Mouse (Mus musculus) kidney, postnatal 25 days (tissue): ENCODE results near the gene Dhps.

Source experiments
- DNase-seq, 2 experiments: peaks; one replicate each; pipeline ENCODE4 v3.0.0; 2021; ENCODE audit warnings: mixed read lengths in 2 of 2

Dhps gene

DNA sequence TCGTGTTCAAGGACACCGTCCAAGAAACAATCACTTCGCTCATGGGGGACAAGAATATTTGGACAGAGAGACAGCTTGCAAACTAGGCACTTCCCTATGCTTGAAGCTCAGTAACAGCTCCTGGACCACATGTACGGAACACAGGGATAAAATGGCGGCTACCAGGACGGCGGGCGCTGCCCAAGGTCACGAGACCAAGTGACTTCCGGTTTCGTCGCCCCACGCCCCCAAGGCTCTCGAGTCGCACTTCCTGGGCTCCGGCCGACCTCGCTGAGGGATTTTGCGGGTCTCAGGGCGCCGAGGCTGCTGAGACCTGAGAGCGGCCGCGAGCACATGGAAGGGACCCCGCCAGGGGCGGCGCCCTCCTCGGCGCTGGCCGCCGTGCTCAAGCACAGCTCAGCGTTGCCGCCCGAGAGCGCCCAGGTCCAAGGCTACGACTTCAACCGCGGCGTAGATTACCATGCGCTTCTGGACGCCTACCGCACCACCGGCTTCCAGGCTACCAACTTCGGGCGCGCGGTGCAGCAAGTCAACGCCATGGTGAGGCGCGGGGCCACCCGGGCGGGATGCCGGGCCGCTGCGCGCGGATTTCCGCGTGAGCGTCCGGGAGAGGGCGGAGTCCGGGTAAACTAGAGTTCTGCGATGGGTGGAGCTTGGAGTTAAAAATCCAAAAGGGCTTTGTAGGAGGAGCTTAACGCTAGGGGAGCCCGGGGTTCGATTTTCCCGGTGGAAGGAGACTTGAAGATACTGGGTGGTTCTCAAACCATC, at the start of gene Dhps:
Gene Dhps, plus strand, starts transcription at position 244 of the 768 bp plus-strand sequence.
- peak; percentile 94 to 95 for DNase-seq

GRCm38 (mm10) chr8:85023846-85024245, 47.7 kb upstream of the Dhps start:
- DNase-seq, result peak in 1 of 2 experiments; percentile 32

DNA sequence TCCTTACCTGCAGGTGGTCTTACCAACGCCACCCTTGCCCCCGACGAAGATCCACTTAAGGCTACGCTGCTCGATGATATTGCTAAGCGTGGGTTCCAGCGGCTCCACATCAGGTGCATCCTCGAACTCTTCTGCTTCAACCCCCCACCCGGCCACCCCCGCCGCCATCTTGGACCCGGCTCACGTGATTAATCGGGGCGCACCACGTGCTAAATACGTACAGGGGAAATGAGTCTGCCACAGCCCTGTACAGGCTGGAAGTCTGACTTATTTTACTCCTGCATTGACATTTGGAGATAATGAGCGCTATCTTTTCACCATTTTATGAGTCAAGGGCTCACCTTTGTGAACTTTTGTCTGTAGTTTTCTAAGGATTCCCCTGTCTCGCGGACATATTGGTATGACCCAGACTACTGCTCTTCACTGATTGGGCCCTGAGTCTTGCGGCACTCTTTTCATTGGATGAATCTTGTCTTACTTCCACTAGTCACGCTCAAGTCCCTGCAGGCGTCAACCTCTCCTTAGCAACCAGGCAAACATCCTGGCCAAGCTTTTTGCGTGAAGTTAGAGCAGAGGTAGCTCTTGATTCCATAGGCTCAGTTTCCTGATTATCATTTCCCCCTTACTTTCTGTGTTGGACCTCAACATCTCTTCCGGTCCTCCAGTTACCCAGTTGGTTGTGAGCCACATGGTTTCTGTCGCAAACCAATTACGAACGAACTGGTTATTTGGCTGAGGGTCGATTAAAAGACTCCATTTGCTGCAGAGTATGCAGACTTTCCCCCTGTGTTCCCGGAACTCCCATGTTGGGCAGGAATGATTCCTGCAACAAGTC, 46.2 kb upstream of the Dhps start, which contains the start of gene Asna1:
Gene Asna1, minus strand, starts transcription at position 184 of the 835 bp plus-strand sequence.
- peak; percentile 90 to 93 for DNase-seq

DNA sequence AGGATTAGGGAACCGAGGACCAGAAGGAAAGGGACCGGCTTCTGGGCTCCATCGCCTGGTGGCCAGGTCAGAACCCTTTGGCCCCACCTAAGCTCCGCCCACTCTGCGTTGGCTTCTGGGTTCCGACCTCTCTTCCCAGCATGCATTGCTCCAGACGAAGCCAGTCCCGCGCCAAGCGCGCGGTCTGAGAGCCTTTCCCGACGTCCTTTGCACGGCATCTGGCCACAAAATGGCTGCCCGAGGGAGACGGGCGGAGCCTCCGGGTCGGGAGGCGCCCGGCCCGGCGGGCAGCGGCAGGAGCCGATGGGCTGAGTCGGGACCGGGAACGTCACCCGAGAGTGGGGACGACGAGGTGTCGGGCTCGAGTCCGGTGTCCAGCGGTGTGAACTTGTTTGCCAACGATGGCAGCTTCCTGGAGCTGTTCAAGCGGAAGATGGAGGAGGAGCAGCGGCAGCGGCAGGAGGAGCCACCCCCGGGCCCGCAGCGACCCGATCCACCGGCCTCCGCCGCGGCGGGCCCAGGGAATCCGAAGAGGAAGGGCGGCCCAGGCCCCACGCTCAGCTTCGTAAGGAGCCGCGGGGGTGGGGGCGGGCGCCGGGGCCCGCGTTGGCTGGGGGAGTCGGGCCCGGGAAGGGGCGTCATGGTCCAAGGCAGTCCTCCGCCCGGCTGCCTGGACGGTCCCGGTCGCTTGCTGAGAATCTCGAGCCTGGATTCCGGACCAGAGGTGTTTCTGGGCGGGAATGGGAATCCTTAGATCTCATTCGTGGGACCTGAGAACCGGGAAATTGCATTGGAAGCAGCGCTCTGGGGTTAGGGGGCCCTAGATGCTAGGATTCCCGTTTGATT, 44.7 kb upstream of the Dhps start, which contains the start of gene Trir:
Gene Trir, plus strand, starts transcription at position 154 of the 846 bp plus-strand sequence.
- DNase-seq, result peak; percentile 98 to 99

- DNase-seq, result peak in 1 of 2 experiments; percentile 33
Measured at GRCm38 (mm10) chr8:85027516-85027855, 44.1 kb upstream of the Dhps start.

GRCm38 (mm10) chr8:85027922-85028321, 43.6 kb upstream of the Dhps start:
- no peak for DNase-seq

DNA sequence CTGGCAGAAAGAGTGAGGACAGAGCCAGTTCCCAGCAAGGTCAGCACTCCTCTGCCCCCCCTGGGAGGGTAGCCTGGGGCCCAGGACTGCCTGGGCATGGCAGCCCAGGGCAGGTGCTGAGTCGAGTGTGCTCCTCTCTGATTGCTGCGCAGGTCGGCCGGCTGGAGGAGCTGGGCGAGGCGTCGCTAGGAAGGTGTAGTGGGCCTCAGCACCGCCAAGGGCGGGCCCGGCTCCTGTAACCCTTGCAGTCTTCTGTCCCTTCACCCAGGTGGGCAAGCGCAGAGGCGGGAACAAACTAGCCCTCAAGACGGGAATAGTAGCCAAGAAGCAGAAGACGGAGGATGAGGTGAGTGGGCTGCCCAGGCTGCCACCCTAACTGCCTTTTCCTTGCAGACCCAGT, 42.3 kb upstream of the Dhps start:
- peak in 1 of 2 experiments; percentile 46 for DNase-seq

DNA sequence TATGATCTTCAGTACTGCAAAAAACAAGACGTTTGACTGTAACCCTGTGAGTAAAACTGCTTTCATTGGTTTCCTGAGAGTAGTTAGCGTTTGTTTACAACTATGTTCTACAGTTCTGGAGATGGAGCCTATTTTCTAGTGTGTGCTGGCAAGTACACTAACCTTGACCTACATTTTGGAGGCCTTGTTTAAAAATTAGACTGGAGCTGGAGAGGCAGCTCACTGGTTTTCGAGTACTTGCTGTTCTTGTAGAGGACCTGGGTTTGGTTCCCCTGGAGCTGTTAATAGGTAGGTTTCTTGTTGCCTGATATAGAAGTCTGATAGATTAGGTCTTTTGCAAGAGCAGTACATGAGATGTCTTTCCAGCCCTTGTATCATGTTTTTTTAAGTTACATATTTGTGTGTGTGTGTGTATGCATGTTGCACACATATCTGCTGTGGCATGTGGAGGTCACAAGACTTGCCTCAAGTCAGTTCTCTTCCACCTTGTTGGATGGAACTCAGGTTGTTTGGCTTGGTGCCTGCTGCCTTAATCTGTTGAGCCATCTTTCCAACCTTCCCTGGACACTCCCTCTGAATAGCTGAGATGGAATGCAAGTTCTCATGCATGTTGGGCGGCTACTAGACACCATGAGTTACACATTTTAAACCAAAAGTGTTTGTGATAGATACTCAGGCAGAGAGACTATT, 38.8 kb upstream of the Dhps start:
- peak; percentile 69 to 75 for DNase-seq

DNA sequence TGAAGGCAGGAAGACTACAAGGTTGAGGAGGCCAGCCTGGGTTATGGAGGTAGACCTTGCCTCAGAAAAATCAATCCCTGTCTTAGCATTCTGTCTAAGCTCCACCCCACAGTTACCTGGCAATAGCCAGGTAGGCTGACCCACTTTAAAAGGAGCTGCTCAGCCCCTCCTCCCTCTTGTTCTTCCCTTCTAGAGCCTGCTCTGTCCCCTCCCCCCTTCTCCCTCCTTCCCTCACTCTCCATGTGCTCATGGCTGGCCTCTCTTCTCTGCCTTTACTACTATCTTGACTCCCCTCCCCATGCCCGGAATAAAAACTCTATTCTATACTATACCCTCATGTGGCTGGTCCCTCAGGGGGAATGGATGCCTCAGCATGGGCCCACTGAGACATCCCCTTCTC, 37.7 kb upstream of the Dhps start:
- DNase-seq, result peak; percentile 40 to 58

DNA sequence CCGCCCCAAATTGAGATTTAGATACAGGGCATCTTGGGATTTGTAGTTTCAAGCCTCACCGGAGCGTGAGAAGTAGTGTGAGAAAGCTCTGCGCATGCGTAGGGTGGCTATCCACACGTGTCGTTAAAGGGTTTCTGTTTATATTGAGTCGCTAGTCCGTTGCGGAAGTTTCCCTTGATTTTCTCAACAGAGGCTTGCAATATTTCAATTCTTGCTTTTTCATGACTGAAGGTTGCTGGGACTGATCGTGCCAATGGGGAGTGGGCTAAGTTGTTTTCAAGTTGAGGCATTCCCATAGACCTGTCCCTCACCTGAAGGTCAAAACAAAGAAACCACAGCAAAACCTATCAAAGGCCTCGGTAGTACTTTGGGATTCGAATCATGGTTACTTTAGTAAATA, 36.8 kb upstream of the Dhps start:
- peak; percentile 89 to 91 for DNase-seq

DNA sequence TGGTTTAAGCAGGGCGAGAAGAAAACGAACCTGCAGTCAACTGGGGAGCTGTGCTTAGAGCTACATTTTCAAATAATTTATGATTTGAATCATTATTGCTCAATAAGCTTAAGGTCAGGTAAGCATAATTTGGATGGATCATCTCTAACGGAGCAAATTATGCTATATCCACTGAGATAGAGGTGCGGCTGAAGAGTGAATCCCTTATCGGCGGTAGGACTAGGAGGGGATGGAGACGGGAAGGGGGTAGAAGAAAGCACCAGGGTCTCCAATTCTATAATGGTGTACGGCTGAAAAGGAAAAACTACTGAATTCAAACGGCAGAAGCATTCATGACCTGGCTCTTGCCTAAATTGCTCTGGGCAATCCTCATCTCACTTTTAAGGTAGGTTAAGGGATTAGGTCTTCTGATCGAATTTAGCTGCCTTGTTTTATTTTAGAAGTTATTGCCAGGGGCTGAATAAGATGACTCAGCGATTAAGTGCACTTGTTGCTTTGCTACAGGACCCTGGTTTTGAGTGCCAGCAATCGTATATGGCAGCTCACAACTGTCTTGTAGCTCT, 36.3 kb upstream of the Dhps start:
- DNase-seq, result no peak

DNA sequence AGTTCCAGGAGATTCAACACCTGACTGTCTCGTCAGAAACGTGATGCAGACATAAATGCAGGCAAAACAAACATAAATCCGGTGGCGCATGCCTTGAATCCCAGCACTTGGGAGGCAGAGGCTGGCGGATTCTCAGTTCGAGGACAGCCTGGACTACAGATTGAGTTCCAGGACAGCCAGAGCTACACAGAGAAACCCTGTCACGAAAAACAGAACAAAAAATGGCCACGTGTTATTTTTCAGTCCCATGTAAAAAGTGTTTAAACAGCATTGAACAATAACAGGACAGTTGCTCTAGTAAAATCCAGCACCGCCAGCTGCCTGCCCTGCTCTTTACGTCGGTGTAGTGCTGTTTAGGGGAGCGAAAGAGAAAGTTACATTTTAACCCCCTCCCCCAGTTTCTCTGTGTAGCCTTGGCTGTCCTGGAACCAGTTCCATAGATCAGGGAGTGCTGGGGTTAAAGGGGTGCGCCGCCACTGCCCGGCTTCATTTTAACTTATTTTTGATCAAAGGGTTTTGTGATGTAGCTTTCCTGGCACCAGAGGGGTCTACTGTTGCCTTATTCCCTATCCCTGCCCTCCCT, 35.7 kb upstream of the Dhps start:
- peak; percentile 34 to 44 for DNase-seq

DNA sequence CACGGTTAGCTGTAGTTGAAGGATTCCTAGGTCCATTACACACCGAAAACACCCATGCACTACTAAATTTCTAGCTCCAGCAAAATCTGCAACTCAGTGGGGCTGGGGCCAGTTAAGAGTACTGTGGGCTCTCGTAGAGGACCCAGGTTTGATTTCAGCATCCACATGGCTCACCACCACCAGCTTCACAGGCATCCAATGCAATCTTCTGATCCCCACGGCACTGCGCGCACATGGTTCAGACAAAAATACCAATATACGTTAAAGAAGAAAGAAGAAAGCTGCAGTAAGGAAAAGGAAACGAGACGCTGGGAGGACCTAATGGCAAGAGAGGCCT, 35.2 kb upstream of the Dhps start:
- no peak for DNase-seq

DNA sequence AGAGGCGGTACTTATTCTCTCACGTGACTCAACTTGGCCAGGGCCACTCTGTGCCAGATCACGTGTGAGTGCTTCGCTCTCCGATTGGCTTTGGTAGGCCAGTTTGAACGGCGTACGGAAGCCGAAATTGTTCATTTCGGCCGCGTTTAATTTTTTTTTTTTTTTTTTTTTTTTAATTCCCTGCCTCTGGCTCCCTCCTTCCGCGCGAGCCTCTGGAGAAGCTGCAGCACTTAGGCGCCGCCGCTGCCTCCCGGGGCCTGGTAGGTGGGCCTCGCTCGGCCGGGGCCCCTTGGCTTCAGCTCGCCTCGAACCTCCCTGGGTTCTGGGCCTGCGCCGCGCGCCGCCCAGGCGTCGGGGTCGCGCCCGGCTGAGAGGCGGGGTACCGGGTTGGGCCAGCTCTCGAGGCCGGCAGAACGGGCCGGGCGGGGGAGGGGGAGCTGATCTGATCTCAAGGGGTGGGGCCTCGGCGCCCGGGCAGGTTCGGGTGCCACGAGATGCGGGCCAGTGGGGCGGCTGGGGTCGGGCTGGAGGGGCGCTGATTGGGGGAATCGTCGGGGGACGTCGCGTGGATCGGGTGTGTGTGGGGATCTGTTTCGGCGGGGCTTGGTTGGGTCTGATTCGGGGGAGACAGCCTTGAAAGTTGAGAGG, 34.7 kb upstream of the Dhps start, which contains the start of gene Tnpo2:
Gene Tnpo2, plus strand, starts transcription at position 198 of the 648 bp plus-strand sequence.
- DNase-seq, result peak; percentile 95 to 98

DNA sequence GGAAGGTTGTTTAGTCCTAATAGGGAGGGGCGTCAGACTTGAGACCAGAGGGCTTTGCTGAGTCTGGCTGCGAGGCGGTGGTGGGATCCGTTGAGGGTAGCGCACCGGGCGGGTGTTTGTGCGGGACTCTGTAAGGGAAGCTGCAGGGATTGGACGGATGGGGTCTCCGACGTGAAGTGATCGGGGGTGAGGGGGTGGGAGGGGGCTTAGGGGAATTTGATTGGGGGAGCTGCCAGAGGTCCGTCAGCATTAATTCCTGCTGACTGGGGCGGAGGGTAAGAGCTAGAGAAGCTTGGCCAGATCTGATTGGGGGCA, 34.2 kb upstream of the Dhps start:
- no peak for DNase-seq

- peak; percentile 28 to 66 for DNase-seq
Measured at GRCm38 (mm10) chr8:85037681-85038531, 33.7 kb upstream of the Dhps start.

DNA sequence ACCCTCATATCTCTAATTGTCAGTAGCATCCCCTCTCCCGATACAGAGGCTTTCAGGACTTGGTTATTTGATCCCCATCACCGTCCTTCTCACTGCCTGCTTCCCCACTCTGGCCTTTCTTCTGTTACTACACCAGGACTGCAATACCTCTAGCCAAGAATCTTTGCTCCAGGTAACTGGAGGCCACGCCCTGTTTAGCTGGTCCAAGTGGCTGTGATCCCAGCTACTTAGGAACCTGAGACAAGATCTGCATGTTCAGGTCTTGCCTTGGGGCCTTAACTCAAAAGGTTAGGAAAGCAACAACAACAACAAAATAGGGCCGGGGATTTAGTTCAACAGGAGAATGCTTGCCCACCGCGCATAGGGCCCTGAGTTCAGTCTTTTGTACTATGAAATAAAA, 27.9 kb upstream of the Dhps start:
- no peak for DNase-seq

DNA sequence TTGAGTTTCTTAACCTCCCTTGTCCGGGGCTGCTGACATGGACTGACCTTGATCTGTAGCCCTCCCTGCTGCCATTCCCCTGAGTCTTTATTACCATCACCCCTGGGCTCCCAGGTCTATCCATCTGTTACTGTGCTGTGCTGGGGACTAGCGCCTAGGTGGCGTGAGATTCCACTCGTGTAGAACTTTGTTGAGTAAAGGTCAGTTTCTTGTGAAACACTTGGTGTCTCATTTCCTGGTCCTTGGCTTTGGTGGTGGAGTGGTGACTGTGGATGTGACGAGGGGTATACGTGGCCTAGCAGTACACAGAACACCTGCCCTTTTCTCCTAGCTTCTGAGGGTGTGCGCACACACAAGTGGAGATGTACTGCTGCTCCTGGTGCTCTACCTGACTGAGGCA, 14.2 kb upstream of the Dhps start:
- no peak for DNase-seq

DNA sequence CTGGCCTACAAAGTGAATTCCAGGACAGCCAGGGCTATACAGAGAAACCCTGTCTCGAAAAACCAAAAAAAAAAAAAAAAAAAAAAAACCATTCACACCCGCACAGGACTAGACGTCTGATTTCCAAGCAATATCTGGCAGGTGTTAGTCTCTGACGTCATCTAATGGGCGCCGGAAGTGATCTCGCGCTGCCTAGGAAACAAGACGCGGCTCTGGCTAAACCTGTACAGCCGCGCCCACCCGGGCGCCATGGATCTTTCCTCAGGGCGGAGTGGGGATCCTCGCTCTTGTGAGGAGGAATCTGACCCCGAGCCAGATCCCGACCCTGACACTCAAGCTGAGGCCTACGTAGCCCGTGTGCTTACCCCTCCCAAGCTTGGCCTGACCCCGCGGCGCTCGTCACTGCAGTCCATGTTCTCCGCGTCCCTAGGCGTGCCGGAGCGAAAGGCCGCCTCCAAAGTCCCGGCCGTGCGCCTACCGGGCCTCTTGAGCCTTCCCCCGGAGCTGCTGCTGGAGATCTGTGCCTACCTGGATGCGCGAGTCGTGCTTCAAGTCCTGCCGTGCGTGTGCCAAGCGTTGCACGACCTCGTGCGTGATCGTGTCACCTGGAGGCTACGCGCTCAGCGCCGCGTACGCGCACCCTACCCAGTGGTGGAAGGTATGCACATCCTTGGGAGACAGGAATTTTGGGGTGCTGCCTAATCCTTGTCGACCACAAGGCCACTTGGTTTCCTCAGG, 11.5 kb upstream of the Dhps start, which contains the start of gene Fbxw9:
Gene Fbxw9, plus strand, starts transcription at position 177 of the 738 bp plus-strand sequence.
- DNase-seq, result peak; percentile 94 to 95
